10 mouse cellular contexts compared by ENCODE assay signal in genomic region chr19:44068232-44068631, GRCm38 (mm10). TPM values are rescaled to one million over a fixed set of nuclear protein-coding genes. Genes with fewer than 3 reads are reported as not detected.
DNase-seq lines count a peak whose midpoint lies in the region; ATAC-seq and TF ChIP-seq lines count a peak whose summit lies in the region.
"Had no signal": no experiment of that assay in that cellular context is flagged by ENCODE, and none has a peak within 500 bp of the region (broad histone marks: within the 10 kb centered on the region; RNA-seq: fewer than 3 reads in every experiment).

No protein-coding gene starts in this region.

- no peaks in the 10 kb centered on the region for H3K27me3 ChIP-seq in kidney, postnatal 0 days (ENCODE audit: insufficient read depth, low read length)
- no peaks in the 10 kb centered on the region for H3K27me3 ChIP-seq in embryonic facial prominence, embryonic 13.5 days
- H3K27me3 ChIP-seq in intestine, embryonic 15.5 days (replicated peaks), result no peaks in the 10 kb centered on the region
- H3K27me3 ChIP-seq in midbrain, embryonic 16.5 days (ENCODE audit: control insufficient read depth, insufficient read depth, low read depth, low read length), result no peaks in the 10 kb centered on the region

- no peaks in the 10 kb centered on the region for H3K36me3 ChIP-seq in kidney, postnatal 0 days (ENCODE audit: insufficient read depth, low read length)
- H3K36me3 ChIP-seq in embryonic facial prominence, embryonic 13.5 days, result peaks cover 24% of the 10 kb centered on the region
- no peaks in the 10 kb centered on the region for H3K36me3 ChIP-seq in intestine, embryonic 15.5 days
- no peaks in the 10 kb centered on the region for H3K36me3 ChIP-seq in midbrain, embryonic 16.5 days (ENCODE audit: control insufficient read depth, insufficient read depth, low read length)

- WGBS in kidney, postnatal 0 days, result 60% methylated on average over 4 of the region's 4 CpGs
- WGBS in embryonic facial prominence, embryonic 13.5 days, result 77% methylated on average over 4 of the region's 4 CpGs
- WGBS in intestine, embryonic 15.5 days, result 76% methylated on average over 4 of the region's 4 CpGs
- 86% methylated on average over 4 of the region's 4 CpGs for WGBS in midbrain, embryonic 16.5 days

- no peaks in the 10 kb centered on the region; the same call in 1 of the 2 replicates for H3K4me1 ChIP-seq in kidney, postnatal 0 days (replicated peaks; ENCODE audit: insufficient read depth, low read length)
- H3K4me1 ChIP-seq in embryonic facial prominence, embryonic 13.5 days, result peaks cover 19% of the 10 kb centered on the region; the same call in 1 of the 2 replicates
- peaks cover 4% of the 10 kb centered on the region; the same call in 1 of the 2 replicates for H3K4me1 ChIP-seq in intestine, embryonic 15.5 days (replicated peaks)
- peaks cover 15% of the 10 kb centered on the region for H3K4me1 ChIP-seq in midbrain, embryonic 16.5 days (ENCODE audit: control insufficient read depth, insufficient read depth, low read length)

- no peak for DNase-seq in kidney, postnatal 0 days (ENCODE audit: low spot score)
- DNase-seq in kidney, adult 8-10 months, result no peak
- DNase-seq in spleen, adult 18-20 months, result no peak
- no peak for DNase-seq in urinary bladder, postnatal 36 days (ENCODE audit: low spot score in 2 of 2)
- no peak for DNase-seq in layer of hippocampus, adult 9-11 months
- DNase-seq: cerebellum, postnatal 36 days; kidney, postnatal 10 days had no signal

- H3K27ac ChIP-seq in kidney, postnatal 0 days, result no peak overlapping the region
- no peak overlapping the region for H3K27ac ChIP-seq in embryonic facial prominence, embryonic 13.5 days
- H3K27ac ChIP-seq in intestine, embryonic 15.5 days, result no peak overlapping the region
- no peak overlapping the region for H3K27ac ChIP-seq in midbrain, embryonic 16.5 days (ENCODE audit: low read length)

- 0 out of 2 replicates have a peak overlapping the region, but pooled peaks have one; percentile 70 for H3K9ac ChIP-seq in kidney, postnatal 0 days (ENCODE audit: low read depth, low read length)
- H3K9ac ChIP-seq in embryonic facial prominence, embryonic 13.5 days, result peak overlapping the region; percentile 85; the same call in 1 of the 2 replicates
- no peak overlapping the region for H3K9ac ChIP-seq in intestine, embryonic 15.5 days
- H3K9ac ChIP-seq in midbrain, embryonic 16.5 days (ENCODE audit: low read depth, low read length), result no peak overlapping the region

- ATAC-seq in kidney, postnatal 0 days (replicated peaks; ENCODE audit: low FRiP score, low read depth), result no peak
- no peak for ATAC-seq in embryonic facial prominence, embryonic 13.5 days (ENCODE audit: insufficient number of reproducible peaks, insufficient read depth, low FRiP score, low TSS enrichment, low read depth)
- no peak for ATAC-seq in intestine, embryonic 15.5 days
- no peak for ATAC-seq in midbrain, embryonic 16.5 days

- H3K4me3 ChIP-seq in kidney, postnatal 0 days (replicated peaks; ENCODE audit: low read depth, low read length), result peak overlapping the region; percentile 80
- peak overlapping the region; percentile 81 for H3K4me3 ChIP-seq in embryonic facial prominence, embryonic 13.5 days
- peak overlapping the region; percentile 77 for H3K4me3 ChIP-seq in intestine, embryonic 15.5 days (replicated peaks)
- H3K4me3 ChIP-seq in midbrain, embryonic 16.5 days (ENCODE audit: low read depth, low read length), result peak overlapping the region; percentile 86; the same call in 1 of the 2 replicates

- peak overlapping the region; percentile 90 for H3K4me2 ChIP-seq in kidney, postnatal 0 days (ENCODE audit: low read length)
- peak overlapping the region; percentile 86 for H3K4me2 ChIP-seq in embryonic facial prominence, embryonic 13.5 days
- peak overlapping the region; percentile 90 for H3K4me2 ChIP-seq in intestine, embryonic 15.5 days (replicated peaks)
- peak overlapping the region; percentile 87 for H3K4me2 ChIP-seq in midbrain, embryonic 16.5 days (ENCODE audit: low read length)

- TF ChIP-seq CTCF in kidney, postnatal 0 days (IDR thresholded peaks at IDR 0.05; ENCODE audit: low read depth), result no peak

- no peaks in the 10 kb centered on the region for H3K9me3 ChIP-seq in kidney, postnatal 0 days (replicated peaks; ENCODE audit: low read length)
- no peaks in the 10 kb centered on the region for H3K9me3 ChIP-seq in embryonic facial prominence, embryonic 13.5 days
- no peaks in the 10 kb centered on the region for H3K9me3 ChIP-seq in intestine, embryonic 15.5 days
- no peaks in the 10 kb centered on the region for H3K9me3 ChIP-seq in midbrain, embryonic 16.5 days (replicated peaks; ENCODE audit: control insufficient read depth, low read length, poor library complexity, severe bottlenecking)

RNA-seq across cellular contexts. Expression of gene Erlin1, which starts 1.4 kb away (rescaled TPM):
- polyA plus RNA-seq in kidney, postnatal 0 days (2015; fragmentation: Nextera tagmentation; extraction: Ambion mirVana), result 44.4 and 47.5 TPM in 2 replicates
- 31.3 and 31.4 TPM in 2 replicates for polyA plus RNA-seq in embryonic facial prominence, embryonic 13.5 days (2015; fragmentation: Nextera tagmentation; extraction: Ambion mirVana)
- polyA plus RNA-seq in intestine, embryonic 15.5 days (2015; fragmentation: Nextera tagmentation; extraction: Ambion mirVana), result 36.9 and 38.4 TPM in 2 replicates
- 23.7 and 24.4 TPM in 2 replicates for polyA plus RNA-seq in midbrain, embryonic 16.5 days (2015; fragmentation: Nextera tagmentation; extraction: Ambion mirVana)

RNA-seq across cellular contexts. Expression of gene Chuk, which starts 39.0 kb away (rescaled TPM):
- polyA plus RNA-seq in kidney, postnatal 0 days (2015; fragmentation: Nextera tagmentation; extraction: Ambion mirVana), result 43.3 and 47.5 TPM in 2 replicates
- polyA plus RNA-seq in embryonic facial prominence, embryonic 13.5 days (2015; fragmentation: Nextera tagmentation; extraction: Ambion mirVana), result 49.9 and 54.3 TPM in 2 replicates
- polyA plus RNA-seq in intestine, embryonic 15.5 days (2015; fragmentation: Nextera tagmentation; extraction: Ambion mirVana), result 38.8 and 40.2 TPM in 2 replicates
- polyA plus RNA-seq in midbrain, embryonic 16.5 days (2015; fragmentation: Nextera tagmentation; extraction: Ambion mirVana), result 65.7 and 65.8 TPM in 2 replicates

RNA-seq across cellular contexts. Expression of gene Cyp2c23, which starts 39.2 kb away (rescaled TPM):
- 1.1 and 1.7 TPM in 2 replicates for polyA plus RNA-seq in kidney, postnatal 0 days (2015; fragmentation: Nextera tagmentation; extraction: Ambion mirVana)
- polyA plus RNA-seq in embryonic facial prominence, embryonic 13.5 days (2015; fragmentation: Nextera tagmentation; extraction: Ambion mirVana), result 0.40 TPM in 1 of 2 replicates, not detected in the other
- polyA plus RNA-seq in intestine, embryonic 15.5 days (2015; fragmentation: Nextera tagmentation; extraction: Ambion mirVana), result 2.7 and 3.1 TPM in 2 replicates
- not detected in 2 replicates for polyA plus RNA-seq in midbrain, embryonic 16.5 days (2015; fragmentation: Nextera tagmentation; extraction: Ambion mirVana)

Comparison
In these comparisons a context has a peak if more than half of its experiments do, and no peak if none do; other contexts are left out.
1. H3K9ac ChIP-seq: peak in kidney, postnatal 0 days (single experiment) and embryonic facial prominence, embryonic 13.5 days (single experiment); none in intestine, embryonic 15.5 days (single experiment) and midbrain, embryonic 16.5 days (single experiment).
2. Peak in every context shown above with its lines, with median percentiles within 50 percentile points of each other: H3K4me2 ChIP-seq and H3K4me3 ChIP-seq.